Mouse (Mus musculus) testis, adult 2 months (tissue): Measurements from ENCODE around the gene Flywch1. TPM values are rescaled to one million over a fixed set of nuclear protein-coding genes. Genes with fewer than 3 reads are reported as not detected.

Experiments
- H3K27ac ChIP-seq: fragments of 200-500 bp; 2 replicates; pipeline ENCODE4 v1.5.1; 2012; ENCODE audit warnings: low read depth, low read length; ENCODE audit not compliant: control insufficient read depth, insufficient read depth
- H3K27me3 ChIP-seq: fragments of 200-500 bp; 2 replicates; pipeline ENCODE4 v1.6.1; 2012; ENCODE audit warnings: mild to moderate bottlenecking, low read length, moderate library complexity; ENCODE audit not compliant: control insufficient read depth, insufficient read depth
- H3K36me3 ChIP-seq: fragments of 200-500 bp; 2 replicates; pipeline ENCODE4 v1.6.1; 2012; ENCODE audit warnings: mild to moderate bottlenecking, low read length; ENCODE audit not compliant: control insufficient read depth, insufficient read depth
- H3K4me1 ChIP-seq: fragments of 200-500 bp; 2 replicates; pipeline ENCODE4 v1.6.1; 2012; ENCODE audit warnings: low read length; ENCODE audit not compliant: control insufficient read depth, insufficient read depth
- H3K4me3 ChIP-seq: fragments of 200-500 bp; 2 replicates; pipeline ENCODE4 v1.5.1; 2012; ENCODE audit warnings: low read depth, mild to moderate bottlenecking, low read length, moderate library complexity, mixed read lengths; ENCODE audit not compliant: control insufficient read depth
- CTCF ChIP-seq: fragments of 200-500 bp; IDR thresholded peaks from 2 replicates; pipeline ENCODE4 v1.5.1; 2012; ENCODE audit warnings: low read depth, mild to moderate bottlenecking, inconsistent platforms, low read length, moderate library complexity; ENCODE audit not compliant: control insufficient read depth, insufficient read depth, insufficient replicate concordance
- POLR2A ChIP-seq: fragments of 200-500 bp; IDR thresholded peaks from 2 replicates; pipeline ENCODE4 v1.6.1; 2012; ENCODE audit warnings: low read depth, mild to moderate bottlenecking, inconsistent platforms, low read length, moderate library complexity; ENCODE audit not compliant: control insufficient read depth
- polyA plus RNA-seq: library from polyadenylated mRNA; depleted of rRNA; stranded (reverse); fragments of >200 nt; gene quantifications from 2 replicates; pipeline ENCODE4 v1.2.3, GENCODE M21; 2012

The Flywch1 gene
- polyA plus RNA-seq, 1 experiment = 155 TPM

DNA sequence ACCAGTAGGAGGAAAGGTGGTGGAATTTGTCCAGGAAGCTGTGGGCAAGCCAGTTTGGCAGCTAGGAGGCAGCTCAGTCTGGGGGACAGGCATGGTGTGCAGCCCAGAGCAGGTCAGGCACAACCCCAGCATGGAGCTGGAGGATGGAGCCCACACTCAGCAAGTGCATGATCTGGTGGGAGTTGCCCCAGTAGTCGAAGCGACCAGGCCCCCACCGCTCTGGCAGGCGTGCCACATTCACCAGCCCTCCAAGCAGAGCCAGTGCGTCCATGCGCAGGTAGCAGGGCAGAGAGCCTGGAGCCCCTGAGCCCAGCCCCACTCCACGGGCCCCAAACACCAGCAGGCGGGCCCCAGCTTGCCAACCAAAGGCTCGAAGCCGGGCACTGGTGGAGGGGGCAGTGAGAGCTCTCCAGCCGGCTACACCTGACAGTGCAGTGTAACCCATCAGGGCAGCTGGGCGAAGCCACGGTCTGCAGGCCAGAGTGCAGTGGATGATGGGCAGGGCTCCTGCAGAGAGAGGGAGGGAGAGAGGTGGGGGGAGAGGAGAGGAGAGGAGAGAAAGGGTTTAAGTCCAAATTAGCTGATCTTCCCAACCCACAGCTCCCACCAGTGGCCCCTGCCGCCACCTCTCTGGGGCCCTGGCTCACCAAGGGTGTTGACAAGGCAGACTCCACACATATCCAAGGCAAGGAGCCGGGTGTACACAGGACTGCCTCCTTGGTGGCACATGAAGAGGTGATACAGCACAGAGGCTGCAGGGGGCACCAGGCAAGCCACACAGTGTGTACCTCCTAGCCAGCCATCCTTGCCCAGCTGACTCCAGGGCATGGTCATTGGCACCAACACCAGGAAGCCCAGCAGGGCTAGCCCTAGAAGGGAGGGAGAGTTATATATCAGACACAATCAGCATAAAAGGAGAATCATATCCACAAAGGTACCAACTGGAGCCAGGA is 33.6 kb downstream of the Flywch1 start:
- TF ChIP-seq CTCF (no peak), POLR2A (no peak)
- Histone ChIP-seq H3K4me3 (no peak overlapping the region), H3K27ac (no peak overlapping the region), H3K36me3 (no peaks in the 10 kb centered on the region), H3K27me3 (0 out of 2 replicates have a peak, but pooled peaks cover 4% of the 10 kb centered on the region), H3K4me1 (peaks cover 24% of the 10 kb centered on the region)

- Histone ChIP-seq H3K27me3 (no peaks in the 10 kb centered on the region), H3K4me3 (no peak overlapping the region; the same call in 1 of the 2 replicates), H3K36me3 (no peaks in the 10 kb centered on the region; the same call in 1 of the 2 replicates), H3K4me1 (peaks cover under 1% of the 10 kb centered on the region; the same call in 1 of the 2 replicates), H3K27ac (no peak overlapping the region)
- TF ChIP-seq POLR2A (no peak), CTCF (no peak)
Measured at GRCm38 (mm10) chr17:23734341-23734740, 37.1 kb downstream of the Flywch1 start.

DNA sequence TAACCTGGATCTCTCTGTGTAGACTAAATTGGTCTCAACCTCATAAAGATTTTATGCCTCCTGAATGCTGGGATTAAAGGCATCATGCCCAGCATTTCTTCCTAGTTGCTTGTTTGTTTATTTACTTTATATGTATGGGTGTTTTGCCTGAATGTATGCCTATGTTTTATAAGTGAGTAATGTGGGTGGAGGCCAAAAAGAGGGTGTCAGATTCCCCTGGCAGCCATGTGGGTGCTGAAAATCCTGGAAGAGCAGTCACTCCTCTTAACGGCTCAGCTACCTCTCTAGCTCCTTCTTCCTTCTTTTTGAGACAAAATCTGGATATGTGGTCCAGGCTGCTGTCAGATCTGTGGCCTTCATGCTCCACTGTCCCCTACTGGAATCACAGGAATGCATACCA is 41.0 kb downstream of the Flywch1 start:
- Histone ChIP-seq H3K4me3 (no peak overlapping the region), H3K27me3 (no peaks in the 10 kb centered on the region), H3K27ac (no peak overlapping the region), H3K4me1 (peaks cover 5% of the 10 kb centered on the region), H3K36me3 (no peaks in the 10 kb centered on the region; the same call in 1 of the 2 replicates)
- no peak for TF ChIP-seq POLR2A
- no peak for TF ChIP-seq CTCF

DNA sequence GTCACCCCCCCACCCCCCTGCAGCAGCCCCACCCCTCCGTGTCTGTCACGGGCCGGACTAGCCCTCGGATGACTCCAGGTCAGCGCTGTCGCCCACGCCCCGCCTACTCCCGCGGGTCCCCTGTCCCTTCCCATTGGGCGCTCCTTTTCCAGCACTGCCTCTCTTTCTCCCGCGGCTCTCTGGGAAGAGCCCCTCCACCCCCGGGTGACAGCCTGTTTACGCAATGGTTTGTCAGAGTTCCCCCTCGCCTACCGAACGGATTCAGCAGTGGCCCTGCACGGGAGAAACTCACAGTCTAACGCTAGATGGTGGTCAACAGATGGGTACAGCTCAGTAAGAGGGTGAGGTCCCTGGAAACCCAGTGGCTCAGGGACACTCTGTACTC is 44.7 kb downstream of the Flywch1 start:
- Histone ChIP-seq H3K27ac (peak overlapping the region; percentile 29), H3K36me3 (no peaks in the 10 kb centered on the region), H3K4me3 (peak overlapping the region; percentile 94), H3K4me1 (peaks cover 16% of the 10 kb centered on the region), H3K27me3 (no peaks in the 10 kb centered on the region)
- TF ChIP-seq POLR2A (no peak), CTCF (no peak)

DNA sequence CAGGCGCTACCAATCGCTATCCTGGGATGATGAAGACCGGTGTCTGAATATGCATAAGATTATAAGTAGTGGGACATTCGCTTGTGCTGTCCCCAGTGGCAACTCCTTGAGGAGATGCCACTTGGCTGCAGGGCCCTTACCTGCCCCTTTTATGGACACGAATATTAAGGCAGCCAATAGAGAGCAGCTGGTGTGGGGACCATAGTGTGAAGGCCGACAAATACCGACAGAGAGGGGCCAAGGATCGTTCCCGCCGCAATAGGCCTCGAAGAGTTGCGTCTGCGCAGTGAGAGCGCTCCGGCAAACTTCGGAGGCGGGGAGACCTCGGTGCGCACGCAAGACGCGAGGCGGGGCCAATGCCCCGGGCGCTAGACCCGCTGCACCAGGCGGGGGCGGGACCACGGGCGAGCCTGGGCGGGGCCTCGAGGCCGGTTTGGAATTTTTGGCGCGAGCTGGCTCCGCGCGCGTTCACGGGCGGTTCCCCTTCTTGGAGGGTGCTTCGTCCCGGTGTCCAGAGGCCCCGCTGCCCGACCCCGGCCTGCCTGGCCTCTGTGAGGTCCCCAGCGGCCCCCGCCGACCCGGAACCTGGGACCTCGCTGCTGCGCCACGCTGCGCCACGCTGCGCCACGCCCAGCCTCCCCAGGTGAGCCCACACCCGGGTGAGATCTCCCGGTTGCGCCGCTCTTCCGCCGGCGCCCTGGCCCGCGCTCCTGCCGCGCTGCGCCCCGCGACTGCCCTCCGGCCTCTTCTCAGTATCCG is 45.2 kb downstream of the Flywch1 start, which contains the start of gene Pkmyt1:
Pkmyt1 (plus strand) TSS at position 338 of the 759 bp plus-strand sequence.
- Histone ChIP-seq H3K4me3 (peak within 1 kb of the TSS; percentile 94), H3K36me3 (no peaks in the 10 kb centered on the region), H3K4me1 (peaks cover 16% of the 10 kb centered on the region), H3K27me3 (no peaks in the 10 kb centered on the region), H3K27ac (peak within 1 kb of the TSS; percentile 88)
- peak; percentile 84 for TF ChIP-seq POLR2A
- TF ChIP-seq CTCF = no peak

DNA sequence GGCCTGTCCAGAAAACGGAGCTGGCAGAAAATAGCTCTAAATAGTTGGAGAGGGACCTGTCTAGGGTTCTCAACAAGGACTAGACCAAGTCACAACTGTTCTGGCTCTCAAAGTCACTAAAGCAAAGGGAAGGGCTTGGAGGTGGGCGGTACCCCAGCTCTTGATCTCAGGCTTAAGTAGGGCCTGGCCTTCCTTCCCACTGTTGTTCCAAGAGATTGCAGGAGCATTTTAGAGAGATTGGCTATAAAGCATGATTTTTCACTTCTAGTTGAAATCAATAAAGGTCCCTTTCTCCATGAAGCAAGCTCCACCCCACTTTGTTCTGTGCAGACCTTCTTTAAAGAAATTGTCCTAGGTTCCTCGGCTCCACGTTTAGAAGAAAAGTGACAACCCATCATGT is 45.9 kb downstream of the Flywch1 start:
- Histone ChIP-seq H3K4me1 (peaks cover 18% of the 10 kb centered on the region), H3K4me3 (peak overlapping the region; percentile 94), H3K27ac (peak overlapping the region; percentile 88), H3K27me3 (no peaks in the 10 kb centered on the region), H3K36me3 (no peaks in the 10 kb centered on the region)
- TF ChIP-seq POLR2A (no peak), CTCF (no peak)
